Mouse (Mus musculus): ENCODE measurements around the gene Crabp2. TPM values are rescaled to one million over a fixed set of nuclear protein-coding genes. Genes with fewer than 3 reads are reported as not detected.
A peak's percentile ranks its signal among the peaks of the same experiment; 100 is the strongest.

Gene Crabp2
- polyA plus RNA-seq, 1 experiment = not detected

DNA sequence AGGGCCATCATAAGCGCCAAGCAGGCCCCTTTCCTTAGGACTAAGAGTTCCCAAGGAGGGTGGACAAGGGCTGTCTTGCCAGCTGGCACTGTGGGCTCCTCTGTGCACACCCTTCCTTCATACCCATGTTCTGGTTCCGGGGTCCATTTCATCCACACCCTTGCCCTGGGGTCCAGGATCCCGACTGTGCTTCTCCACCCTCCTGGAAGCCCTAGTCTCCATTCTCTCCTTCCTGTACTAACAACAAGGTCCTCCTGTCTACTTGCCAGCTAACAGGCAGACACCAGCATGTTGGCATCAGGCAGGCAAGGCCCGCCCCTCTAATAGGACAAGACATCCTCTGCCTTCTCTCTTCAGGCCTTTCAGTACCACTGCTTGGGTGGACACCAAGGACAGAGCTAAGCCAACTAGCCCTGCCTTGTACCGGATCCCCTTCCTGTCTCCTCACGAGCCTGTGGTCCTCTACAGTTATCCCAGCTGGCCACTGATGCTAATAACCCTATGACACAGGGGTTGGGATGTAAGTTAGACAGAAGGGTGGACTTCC, 32.8 kb downstream of the Crabp2 start:
- H3K4me3 ChIP-seq (ENCODE audit: insufficient read depth, low read length) = no peak overlapping the region
- TF ChIP-seq CTCF (IDR thresholded peaks at IDR 0.05; ENCODE audit: low read depth, low read length) (no peak), POLR2A (IDR thresholded peaks at IDR 0.05; ENCODE audit: borderline replicate concordance, low read depth, low read length) (no peak)
- H3K27ac ChIP-seq (ENCODE audit: insufficient read depth, low read depth, low read length) = no peak overlapping the region
- H3K4me1 ChIP-seq (ENCODE audit: control insufficient read depth, insufficient read depth, low read length) = peaks cover 34% of the 10 kb centered on the region

DNA sequence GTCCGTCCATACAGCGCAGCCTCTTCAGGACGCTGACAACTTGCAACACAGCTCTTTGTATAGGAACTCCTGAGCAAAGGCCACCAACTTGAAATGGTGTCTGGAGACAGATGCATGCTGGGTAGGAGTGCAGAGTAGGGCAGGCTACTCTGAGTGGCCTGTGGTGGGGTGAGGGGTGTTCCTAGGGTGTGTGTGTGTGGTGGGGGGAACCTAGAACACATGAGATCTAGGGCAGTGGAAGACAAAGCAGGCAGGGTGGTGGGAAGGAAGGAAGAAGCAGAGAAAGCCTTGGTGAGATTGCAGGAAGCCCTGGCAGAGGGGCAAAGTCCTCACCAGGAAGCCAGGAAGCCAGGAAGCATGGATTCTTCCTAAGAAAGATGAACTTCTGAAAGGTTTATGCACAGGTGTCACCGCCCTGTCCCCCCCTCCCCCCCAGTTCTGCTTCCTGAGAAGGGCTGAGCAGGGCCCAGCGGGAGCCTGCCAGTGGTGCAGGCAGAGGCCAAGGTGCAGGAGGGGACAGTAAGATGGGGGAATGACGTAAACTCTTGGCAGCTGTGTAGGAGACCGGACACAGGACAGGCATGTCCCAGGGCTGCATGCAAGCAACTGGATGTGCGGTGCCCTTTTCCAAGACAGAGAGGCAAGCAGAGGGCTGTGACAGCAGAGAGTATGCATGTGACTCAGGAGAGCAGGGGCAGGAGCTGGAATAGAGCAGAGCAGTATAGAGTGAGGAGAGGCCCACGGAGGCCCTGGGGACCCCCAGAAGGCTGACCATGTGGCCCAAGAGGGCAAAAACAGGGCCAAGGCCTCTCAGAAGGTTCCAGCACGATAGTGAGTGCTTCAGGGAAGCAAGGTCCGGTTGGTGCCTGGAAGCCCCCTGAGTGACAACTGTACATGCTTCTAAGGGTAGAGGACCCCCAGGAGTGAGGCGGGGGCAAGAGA, 33.7 kb downstream of the Crabp2 start:
- H3K4me1 ChIP-seq (ENCODE audit: control insufficient read depth, insufficient read depth, low read length) = peaks cover 40% of the 10 kb centered on the region
- TF ChIP-seq CTCF (IDR thresholded peaks at IDR 0.05; ENCODE audit: low read depth, low read length) = no peak
- TF ChIP-seq POLR2A (IDR thresholded peaks at IDR 0.05; ENCODE audit: borderline replicate concordance, low read depth, low read length) = no peak
- peak overlapping the region; percentile 37; the same call in 1 of the 2 replicates for H3K27ac ChIP-seq (ENCODE audit: insufficient read depth, low read depth, low read length)
- no peak overlapping the region for H3K4me3 ChIP-seq (ENCODE audit: insufficient read depth, low read length)

DNA sequence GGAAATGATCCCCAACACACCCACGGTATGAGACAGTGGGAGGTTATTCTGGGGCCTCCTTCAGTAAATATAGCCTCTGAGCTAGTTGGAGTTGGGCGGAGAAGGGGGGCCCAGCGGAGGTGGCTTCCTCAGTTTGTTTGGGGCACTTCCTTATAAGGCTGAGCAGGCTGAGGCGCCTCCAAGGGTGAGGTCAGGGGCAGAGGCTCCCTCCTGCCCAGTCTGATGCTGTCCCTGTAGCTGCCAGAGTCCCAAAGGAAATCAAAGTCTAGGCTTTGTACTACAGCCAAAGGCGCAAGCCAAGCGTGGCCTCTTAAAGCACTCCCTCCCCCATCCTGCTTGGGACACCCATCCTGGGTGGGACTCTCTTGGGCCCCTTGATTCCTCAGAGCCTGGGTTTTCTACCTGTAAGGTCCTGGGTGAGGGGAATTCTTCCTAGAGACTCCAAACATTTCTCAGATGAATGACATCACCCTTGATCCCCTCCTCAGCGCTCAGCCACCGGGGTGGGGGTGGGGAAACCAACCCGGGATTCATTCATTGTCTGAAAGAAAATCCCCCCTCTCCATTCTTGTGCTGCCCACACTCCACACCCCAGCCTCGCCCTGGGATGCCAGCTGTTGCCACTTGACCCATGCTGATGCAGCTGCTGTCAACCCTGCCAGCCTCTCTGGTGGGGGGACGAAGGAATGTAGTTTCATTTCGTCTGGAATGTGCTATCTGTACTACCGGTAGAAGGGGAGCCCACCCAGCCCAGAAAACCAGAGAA, 34.6 kb downstream of the Crabp2 start:
- Histone ChIP-seq H3K4me1 (ENCODE audit: control insufficient read depth, insufficient read depth, low read length) (peaks cover 44% of the 10 kb centered on the region), H3K27ac (ENCODE audit: insufficient read depth, low read depth, low read length) (peak overlapping the region; percentile 37; the same call in 1 of the 2 replicates), H3K4me3 (ENCODE audit: insufficient read depth, low read length) (no peak overlapping the region)
- no peak for TF ChIP-seq POLR2A (IDR thresholded peaks at IDR 0.05; ENCODE audit: borderline replicate concordance, low read depth, low read length)

DNA sequence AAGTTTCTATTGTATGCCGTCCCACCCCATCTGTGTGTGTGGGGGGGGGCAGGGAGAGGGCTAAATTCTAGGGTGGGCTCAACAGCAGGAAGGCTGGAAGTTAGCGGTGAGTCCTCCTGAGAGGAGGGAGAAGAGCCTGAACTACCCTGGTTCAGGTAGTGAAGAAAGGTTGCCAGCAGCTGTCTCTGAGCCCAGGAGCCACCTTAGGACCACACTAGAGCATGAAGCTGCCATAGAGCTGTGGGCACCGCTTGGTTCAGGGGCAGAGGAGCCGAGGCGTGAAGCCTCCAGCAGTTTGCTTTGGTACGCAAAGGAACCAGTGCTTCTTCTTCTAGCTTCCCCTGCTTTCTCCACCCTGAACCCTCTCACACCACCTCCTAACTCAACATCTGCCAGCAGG, 35.2 kb downstream of the Crabp2 start:
- H3K4me1 ChIP-seq (ENCODE audit: control insufficient read depth, insufficient read depth, low read length) = peaks cover 50% of the 10 kb centered on the region
- H3K4me3 ChIP-seq (ENCODE audit: insufficient read depth, low read length) = no peak overlapping the region
- TF ChIP-seq CTCF (IDR thresholded peaks at IDR 0.05; ENCODE audit: low read depth, low read length) (no peak), POLR2A (IDR thresholded peaks at IDR 0.05; ENCODE audit: borderline replicate concordance, low read depth, low read length) (no peak)
- no peak overlapping the region for H3K27ac ChIP-seq (ENCODE audit: insufficient read depth, low read depth, low read length)

DNA sequence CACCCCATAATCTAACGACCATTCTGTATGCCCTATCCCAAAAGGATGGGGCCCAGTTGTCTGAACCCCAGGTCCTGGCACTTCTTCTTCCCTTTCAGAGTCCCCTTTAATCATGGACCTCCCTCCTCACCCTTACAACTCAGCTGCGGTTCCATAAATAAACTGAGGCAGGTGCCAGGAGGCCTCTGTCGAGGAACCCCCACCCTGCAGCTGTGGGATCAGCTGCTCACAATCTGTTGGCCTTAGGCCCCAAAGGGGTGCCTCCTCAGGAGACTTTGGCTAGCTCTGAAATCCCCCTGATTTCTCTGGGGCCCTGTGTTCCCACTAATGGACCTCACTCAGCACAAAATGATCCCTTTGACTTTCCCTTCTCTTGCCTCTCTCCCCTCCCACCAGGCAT, 35.6 kb downstream of the Crabp2 start:
- TF ChIP-seq POLR2A (IDR thresholded peaks at IDR 0.05; ENCODE audit: borderline replicate concordance, low read depth, low read length) = no peak
- TF ChIP-seq CTCF (IDR thresholded peaks at IDR 0.05; ENCODE audit: low read depth, low read length) = no peak; the same call in 1 of the 2 replicates
- Histone ChIP-seq H3K4me3 (ENCODE audit: insufficient read depth, low read length) (no peak overlapping the region), H3K4me1 (ENCODE audit: control insufficient read depth, insufficient read depth, low read length) (peaks cover 51% of the 10 kb centered on the region), H3K27ac (ENCODE audit: insufficient read depth, low read depth, low read length) (no peak overlapping the region)

DNA sequence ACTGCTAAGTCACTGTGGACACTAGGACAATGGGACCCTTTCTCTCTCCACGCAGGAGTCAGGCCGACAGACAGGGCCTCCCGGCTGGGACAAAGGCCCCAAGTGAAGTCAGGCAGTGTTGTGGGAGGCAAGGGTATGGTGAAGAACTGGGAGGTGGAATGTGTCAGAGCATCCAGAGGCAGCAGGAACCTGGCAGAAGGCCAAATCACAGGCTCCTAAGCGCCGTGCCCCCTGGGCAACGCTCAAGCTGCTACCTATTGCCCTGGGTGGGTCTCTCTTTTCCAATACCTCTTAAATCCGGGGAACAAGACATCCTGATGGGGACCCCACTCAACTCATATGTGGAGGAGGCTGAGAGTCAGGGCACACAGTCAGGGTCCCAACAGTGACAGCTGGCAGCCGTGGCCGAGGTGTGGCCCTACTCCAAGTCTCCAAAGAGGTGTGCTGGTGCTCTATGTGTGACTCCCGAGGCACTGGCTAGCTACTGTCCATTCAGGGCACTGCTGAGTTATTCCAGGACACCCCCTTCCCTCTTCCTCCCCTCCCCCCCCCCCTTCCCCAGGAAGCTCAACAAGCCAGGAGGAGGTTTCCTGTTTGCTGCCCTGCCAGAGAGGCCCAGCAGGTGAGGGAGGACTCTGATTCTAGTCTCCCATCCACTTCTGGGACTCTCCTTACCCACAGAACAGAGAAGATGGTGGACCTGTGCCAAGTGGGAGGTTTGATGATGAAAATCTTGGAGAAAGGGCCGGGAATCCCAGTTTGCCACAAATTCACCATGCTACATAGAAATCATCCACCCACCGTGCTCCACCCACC, 37.2 kb downstream of the Crabp2 start:
- TF ChIP-seq CTCF (IDR thresholded peaks at IDR 0.05; ENCODE audit: low read depth, low read length) = no peak
- no peak for TF ChIP-seq POLR2A (IDR thresholded peaks at IDR 0.05; ENCODE audit: borderline replicate concordance, low read depth, low read length)
- H3K4me1 ChIP-seq (ENCODE audit: control insufficient read depth, insufficient read depth, low read length) = peaks cover 51% of the 10 kb centered on the region
- H3K27ac ChIP-seq (ENCODE audit: insufficient read depth, low read depth, low read length) = no peak overlapping the region
- H3K4me3 ChIP-seq (ENCODE audit: insufficient read depth, low read length) = no peak overlapping the region

DNA sequence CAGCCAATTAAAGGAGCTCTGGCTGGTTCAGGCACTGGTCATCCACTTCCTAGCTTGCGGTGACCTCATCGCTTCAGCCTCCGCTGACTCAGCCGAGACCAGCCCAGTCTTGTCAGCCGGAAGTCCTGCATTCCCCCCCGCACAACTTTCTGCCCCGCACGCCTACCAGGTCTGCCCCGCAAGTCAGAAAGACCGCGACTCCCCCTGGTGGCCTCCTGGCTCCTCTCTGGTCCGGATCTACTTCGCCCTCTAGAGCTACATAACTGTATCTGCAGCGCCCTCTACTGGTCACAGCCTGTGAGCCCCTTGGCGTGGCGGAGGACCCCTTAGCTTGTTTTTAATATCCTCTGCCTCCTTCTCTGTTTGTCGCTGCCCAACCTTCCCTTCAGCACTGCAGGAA, 38.4 kb downstream of the Crabp2 start:
- Histone ChIP-seq H3K4me3 (ENCODE audit: insufficient read depth, low read length) (peak overlapping the region; percentile 55), H3K27ac (ENCODE audit: insufficient read depth, low read depth, low read length) (no peak overlapping the region), H3K4me1 (ENCODE audit: control insufficient read depth, insufficient read depth, low read length) (peaks cover 48% of the 10 kb centered on the region)
- TF ChIP-seq POLR2A (IDR thresholded peaks at IDR 0.05; ENCODE audit: borderline replicate concordance, low read depth, low read length) (no peak), CTCF (IDR thresholded peaks at IDR 0.05; ENCODE audit: low read depth, low read length) (peak; percentile 100)

DNA sequence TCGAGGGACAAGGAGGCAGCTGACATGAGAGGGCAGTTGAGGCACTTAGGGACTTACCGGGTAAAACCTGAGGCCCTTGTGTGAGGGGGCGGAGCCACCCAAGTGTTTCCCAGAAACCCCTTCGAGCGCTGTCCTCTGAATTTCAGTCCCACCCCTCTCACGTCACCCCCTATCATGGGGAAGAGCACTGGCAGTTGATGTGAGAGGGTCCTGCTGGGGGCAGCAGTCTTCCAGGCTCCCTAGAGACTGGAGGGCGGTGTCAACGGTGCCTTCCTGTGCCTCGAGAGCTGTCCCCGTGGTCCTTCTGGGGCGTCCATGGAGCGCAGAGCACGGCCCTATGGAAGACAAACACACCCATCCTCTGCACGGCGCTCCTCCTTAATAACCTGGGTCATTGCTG, 39.2 kb downstream of the Crabp2 start:
- TF ChIP-seq CTCF (IDR thresholded peaks at IDR 0.05; ENCODE audit: low read depth, low read length) (no peak), POLR2A (IDR thresholded peaks at IDR 0.05; ENCODE audit: borderline replicate concordance, low read depth, low read length) (no peak)
- peaks cover 41% of the 10 kb centered on the region for H3K4me1 ChIP-seq (ENCODE audit: control insufficient read depth, insufficient read depth, low read length)
- peak overlapping the region; percentile 55 for H3K4me3 ChIP-seq (ENCODE audit: insufficient read depth, low read length)
- no peak overlapping the region for H3K27ac ChIP-seq (ENCODE audit: insufficient read depth, low read depth, low read length)

DNA sequence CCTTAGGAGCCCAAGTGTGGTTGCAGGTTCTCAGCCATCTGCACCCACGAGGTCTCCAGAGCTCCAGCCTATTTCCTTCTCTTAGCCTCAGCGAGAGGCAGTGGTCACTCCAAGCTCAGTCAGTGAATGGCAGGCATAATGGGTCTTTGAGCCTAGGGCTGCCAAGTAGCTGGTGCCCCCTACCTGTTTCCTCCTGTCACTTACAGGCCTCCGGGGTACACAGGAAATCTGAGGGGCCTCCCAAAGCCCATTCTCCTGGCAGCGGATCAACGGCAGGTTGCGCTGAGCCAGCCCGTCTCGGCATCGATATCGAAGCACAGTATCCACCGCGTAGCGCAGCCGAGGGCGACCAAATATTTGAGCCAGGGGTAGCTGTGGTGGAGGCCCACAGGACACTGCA, 39.6 kb downstream of the Crabp2 start:
- Histone ChIP-seq H3K27ac (ENCODE audit: insufficient read depth, low read depth, low read length) (no peak overlapping the region), H3K4me1 (ENCODE audit: control insufficient read depth, insufficient read depth, low read length) (peaks cover 38% of the 10 kb centered on the region), H3K4me3 (ENCODE audit: insufficient read depth, low read length) (peak overlapping the region; percentile 55)
- TF ChIP-seq POLR2A (IDR thresholded peaks at IDR 0.05; ENCODE audit: borderline replicate concordance, low read depth, low read length) = no peak
- no peak for TF ChIP-seq CTCF (IDR thresholded peaks at IDR 0.05; ENCODE audit: low read depth, low read length)

Measured in bone marrow macrophage, adult 2 months (primary cell).